In the genomic region with DNA sequence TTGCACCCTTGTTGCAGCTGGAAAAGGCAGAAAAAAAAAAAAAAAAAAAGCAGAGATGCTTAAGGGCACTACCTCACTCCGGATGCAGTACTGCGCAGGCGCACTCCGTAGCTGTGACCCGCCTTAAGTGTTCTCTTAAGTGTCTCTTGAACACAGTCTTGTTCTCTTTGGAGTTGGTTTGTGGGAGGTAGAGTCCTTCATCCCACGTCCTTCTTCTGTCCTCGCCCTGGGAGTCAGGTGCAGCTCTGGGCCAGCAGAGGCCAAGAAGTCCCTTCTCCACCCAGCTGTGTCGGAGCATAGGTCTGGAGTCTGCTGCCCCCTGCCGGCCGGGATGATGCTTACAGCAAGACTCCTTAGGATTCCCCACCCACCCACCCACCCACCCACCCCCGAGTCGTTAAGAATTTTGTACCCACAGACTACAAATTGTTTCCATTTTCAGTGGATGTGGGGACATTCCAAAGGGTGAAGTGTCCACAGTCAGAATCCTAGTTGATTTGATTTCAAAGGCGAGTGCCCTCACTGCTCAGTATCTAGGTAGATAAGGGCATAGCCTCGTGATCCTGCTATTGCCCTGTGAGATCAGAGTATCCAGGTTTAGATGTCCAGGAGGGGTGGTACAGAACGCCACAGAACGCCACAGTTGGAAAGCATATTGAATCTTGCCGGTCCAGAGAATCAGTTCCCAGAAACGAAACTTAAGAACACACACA, we compare ENCODE assay signal across 8 mouse cellular contexts. TPM values are rescaled to one million over a fixed set of nuclear protein-coding genes. Genes with fewer than 3 reads are reported as not detected.
DNase-seq lines count a peak whose midpoint lies in the region; ATAC-seq and TF ChIP-seq lines count a peak whose summit lies in the region.

No protein-coding gene starts in this region.

- ATAC-seq in hindbrain, embryonic 16.5 days, result peak; percentile 78

- H3K27ac ChIP-seq in gastrocnemius, adult 2 months, result peak overlapping the region; percentile 58; the same call in 1 of the 2 replicates
- no peak overlapping the region for H3K27ac ChIP-seq in hindbrain, embryonic 16.5 days (ENCODE audit: low read depth, low read length)

- peak overlapping the region; percentile 12; the same call in 1 of the 2 replicates for H3K9ac ChIP-seq in hindbrain, embryonic 16.5 days (ENCODE audit: low read depth, low read length)

- no peaks in the 10 kb centered on the region for H3K27me3 ChIP-seq in hindbrain, embryonic 16.5 days (replicated peaks; ENCODE audit: control insufficient read depth, insufficient read depth, low read length)

- H3K4me2 ChIP-seq in hindbrain, embryonic 16.5 days (ENCODE audit: low read length), result peak overlapping the region; percentile 58

- H3K36me3 ChIP-seq in hindbrain, embryonic 16.5 days (ENCODE audit: control insufficient read depth, insufficient read depth, low read length), result no peaks in the 10 kb centered on the region

- no peaks in the 10 kb centered on the region for H3K4me1 ChIP-seq in hindbrain, embryonic 16.5 days (ENCODE audit: control insufficient read depth, insufficient read depth, low read depth, low read length)

- H3K9me3 ChIP-seq in hindbrain, embryonic 16.5 days (ENCODE audit: control insufficient read depth, low read length), result no peaks in the 10 kb centered on the region

- 24% methylated on average over 18 of the region's 18 CpGs for WGBS in hindbrain, embryonic 16.5 days

- peak; percentile 71 for TF ChIP-seq CTCF in gastrocnemius, adult 2 months (IDR thresholded peaks at IDR 0.05)

- H3K4me3 ChIP-seq in gastrocnemius, adult 2 months, result peak overlapping the region; percentile 61
- peak overlapping the region; percentile 25 for H3K4me3 ChIP-seq in hindbrain, embryonic 16.5 days (ENCODE audit: low read length)

- peak; percentile 81 for DNase-seq in R1 (ENCODE audit: low read depth, low spot score)
- DNase-seq in cerebellum, postnatal 14 days, result peak; percentile 73 to 86
- DNase-seq in gastrocnemius, adult 2 months, result peak; percentile 85
- DNase-seq in layer of hippocampus, postnatal 36 days, result peak; percentile 61 to 73
- DNase-seq in lung, postnatal 36 days, result peak; percentile 87
- peak; percentile 77 for DNase-seq in retina, postnatal 1 day
- peak; percentile 75 to 79 for DNase-seq in thymus, postnatal 36 days

- intact Hi-C loops in gastrocnemius, adult 2 months (cut with DNase I), result loop anchor here (1.0 to 10.0 kb wide), 4 partner anchors 53 to 993 kb away; a partner anchor contains a TSS

RNA-seq across cellular contexts. Expression of a gene that starts 31.1 kb away (rescaled TPM):
- under 1 TPM; 0.46 to 0.47 TPM for total RNA-seq in gastrocnemius, adult 2 months (2021)
- polyA plus RNA-seq in hindbrain, embryonic 16.5 days (2015; fragmentation: Nextera tagmentation; extraction: Ambion mirVana), result 0.61 and 0.63 TPM in 2 replicates
- total RNA-seq in layer of hippocampus, postnatal 36 days (2021), result 1 to 10 TPM; 1.2 to 1.8 TPM

RNA-seq across cellular contexts. Expression of a gene that starts 53.1 kb away (rescaled TPM):
- total RNA-seq in gastrocnemius, adult 2 months (2021), result 1 to 10 TPM in 1 of 2 experiments, under 1 TPM in 1; 0.97 to 1.3 TPM
- polyA plus RNA-seq in hindbrain, embryonic 16.5 days (2015; fragmentation: Nextera tagmentation; extraction: Ambion mirVana), result 20.4 and 26.1 TPM in 2 replicates
- total RNA-seq in layer of hippocampus, postnatal 36 days (2021), result 10 to 100 TPM; 24.7 to 30.7 TPM

Comparison
In these comparisons a context has a peak if more than half of its experiments do, and no peak if none do; other contexts are left out.
1. RNA of a gene that starts 53.1 kb away (total RNA-seq): 24.7 to 30.7 TPM in layer of hippocampus, postnatal 36 days; 0.97 to 1.3 TPM in gastrocnemius, adult 2 months; every median in the first group is over 10 times any median in the second.
2. Peak in every context shown above with its lines, with median percentiles within 50 percentile points of each other: DNase-seq.